Mouse (Mus musculus) left cerebral cortex, adult 18-20 months (tissue): ENCODE measurements around the gene Ccdc148. TPM values are rescaled to one million over a fixed set of nuclear protein-coding genes. Genes with fewer than 3 reads are reported as not detected.

Source experiments
- DNase-seq, 2 experiments: peaks; one replicate each; pipeline ENCODE4 v3.0.0; 2021 to 2022; ENCODE audit warnings: low spot score in 2 of 2, mixed read lengths in 1 of 2
- total RNA-seq, 2 experiments: library from RNA; stranded (reverse); gene quantifications; 2 replicates each; pipeline ENCODE4 v1.2.3; 2021

The Ccdc148 gene
- total RNA-seq, 2 experiments from 2014 or later: 12.0 to 15.3 TPM

GRCm38 (mm10) chr2:59054339-59054738 is 106.1 kb downstream of the Ccdc148 start:
- DNase-seq: peak; percentile 29 to 49

GRCm38 (mm10) chr2:59053461-59054039 is 106.9 kb downstream of the Ccdc148 start:
- no peak for DNase-seq

GRCm38 (mm10) chr2:59050245-59050824 is 110.1 kb downstream of the Ccdc148 start:
- DNase-seq: no peak

GRCm38 (mm10) chr2:59049686-59050085 is 110.8 kb downstream of the Ccdc148 start:
- no peak for DNase-seq

- no peak for DNase-seq
Observed at GRCm38 (mm10) chr2:59048775-59049451, 111.6 kb downstream of the Ccdc148 start.

- no peak for DNase-seq
Observed at GRCm38 (mm10) chr2:59043313-59044032, 117.0 kb downstream of the Ccdc148 start.

GRCm38 (mm10) chr2:59042616-59043015 is 117.9 kb downstream of the Ccdc148 start:
- no peak for DNase-seq

- no peak for DNase-seq
Observed at GRCm38 (mm10) chr2:59036433-59036832, 124.0 kb downstream of the Ccdc148 start.

GRCm38 (mm10) chr2:59035206-59035605 is 125.3 kb downstream of the Ccdc148 start:
- no peak for DNase-seq

- DNase-seq: no peak
Observed at GRCm38 (mm10) chr2:59034281-59034680, 126.2 kb downstream of the Ccdc148 start.

GRCm38 (mm10) chr2:59024558-59024957 is 135.9 kb downstream of the Ccdc148 start:
- DNase-seq: no peak

GRCm38 (mm10) chr2:59007356-59007755 is 153.1 kb downstream of the Ccdc148 start:
- peak in 1 of 2 experiments; percentile 6 for DNase-seq

- DNase-seq: no peak
Observed at GRCm38 (mm10) chr2:59006567-59007340, 153.7 kb downstream of the Ccdc148 start.

GRCm38 (mm10) chr2:58997151-58997550 is 163.3 kb downstream of the Ccdc148 start:
- no peak for DNase-seq

GRCm38 (mm10) chr2:58992431-58993191 is 167.9 kb downstream of the Ccdc148 start:
- no peak for DNase-seq

GRCm38 (mm10) chr2:58978095-58978494 is 182.4 kb downstream of the Ccdc148 start:
- DNase-seq: no peak

GRCm38 (mm10) chr2:58971507-58972275 is 188.8 kb downstream of the Ccdc148 start:
- no peak for DNase-seq

- no peak for DNase-seq
Observed at GRCm38 (mm10) chr2:58956770-58957300, 203.6 kb downstream of the Ccdc148 start.

- no peak for DNase-seq
Observed at GRCm38 (mm10) chr2:58956351-58956750, 204.1 kb downstream of the Ccdc148 start.
